Mouse (Mus musculus): ENCODE results near the gene Palld.
A peak's percentile ranks its signal among the peaks of the same experiment; 100 is the strongest.

Gene Palld

GRCm38 (mm10) chr8:61487597-61488156 is 414.8 kb downstream of the Palld start, which contains the start of gene Cbr4:
Cbr4 (plus strand) TSS chr8:61487734.
- peak; percentile 92 to 94 for DNase-seq

- no peak for DNase-seq
Measured at GRCm38 (mm10) chr8:61486923-61487529, 415.5 kb downstream of the Palld start.

GRCm38 (mm10) chr8:61480260-61480967 is 422.1 kb downstream of the Palld start:
- DNase-seq, result peak in 1 of 2 experiments; percentile 14

- DNase-seq, result peak; percentile 72 to 76
Measured at GRCm38 (mm10) chr8:61479506-61480214, 422.8 kb downstream of the Palld start.

- no peak for DNase-seq
Measured at GRCm38 (mm10) chr8:61478793-61479192, 423.7 kb downstream of the Palld start.

- no peak for DNase-seq
Measured at GRCm38 (mm10) chr8:61478150-61478549, 424.3 kb downstream of the Palld start.

- no peak for DNase-seq
Measured at GRCm38 (mm10) chr8:61476160-61476559, 426.3 kb downstream of the Palld start.

GRCm38 (mm10) chr8:61475251-61475673 is 427.2 kb downstream of the Palld start:
- DNase-seq, result no peak

GRCm38 (mm10) chr8:61470213-61470612 is 432.3 kb downstream of the Palld start:
- no peak for DNase-seq

GRCm38 (mm10) chr8:61467553-61467815 is 435.0 kb downstream of the Palld start:
- DNase-seq, result no peak

GRCm38 (mm10) chr8:61466696-61467552 is 435.6 kb downstream of the Palld start:
- DNase-seq, result no peak

GRCm38 (mm10) chr8:61464393-61464792 is 438.1 kb downstream of the Palld start:
- DNase-seq, result no peak

GRCm38 (mm10) chr8:61462221-61462620 is 440.3 kb downstream of the Palld start:
- DNase-seq, result no peak
